Mouse (Mus musculus) heart, postnatal 36 days (tissue): ENCODE results near the gene Cradd. TPM values are rescaled to one million over a fixed set of nuclear protein-coding genes. Genes with fewer than 3 reads are reported as not detected.
A peak's percentile ranks its signal among the peaks of the same experiment; 100 is the strongest.

ENCODE experiments used
- DNase-seq, 2 experiments: peaks; one replicate each; pipeline ENCODE4 v3.0.0; 2021 to 2022
- intact Hi-C: fragments of 180-260 bp; cut with DNase I; formaldehyde crosslinking; loops from one replicate; pipeline ENCODE4 v1.15.1; 2025
- total RNA-seq, 2 experiments: library from RNA; stranded (reverse); gene quantifications; 2 replicates each; pipeline ENCODE4 v1.2.3; 2021

The Cradd gene
- total RNA-seq, 2 experiments from 2014 or later = 8.8 to 12.5 TPM

DNA sequence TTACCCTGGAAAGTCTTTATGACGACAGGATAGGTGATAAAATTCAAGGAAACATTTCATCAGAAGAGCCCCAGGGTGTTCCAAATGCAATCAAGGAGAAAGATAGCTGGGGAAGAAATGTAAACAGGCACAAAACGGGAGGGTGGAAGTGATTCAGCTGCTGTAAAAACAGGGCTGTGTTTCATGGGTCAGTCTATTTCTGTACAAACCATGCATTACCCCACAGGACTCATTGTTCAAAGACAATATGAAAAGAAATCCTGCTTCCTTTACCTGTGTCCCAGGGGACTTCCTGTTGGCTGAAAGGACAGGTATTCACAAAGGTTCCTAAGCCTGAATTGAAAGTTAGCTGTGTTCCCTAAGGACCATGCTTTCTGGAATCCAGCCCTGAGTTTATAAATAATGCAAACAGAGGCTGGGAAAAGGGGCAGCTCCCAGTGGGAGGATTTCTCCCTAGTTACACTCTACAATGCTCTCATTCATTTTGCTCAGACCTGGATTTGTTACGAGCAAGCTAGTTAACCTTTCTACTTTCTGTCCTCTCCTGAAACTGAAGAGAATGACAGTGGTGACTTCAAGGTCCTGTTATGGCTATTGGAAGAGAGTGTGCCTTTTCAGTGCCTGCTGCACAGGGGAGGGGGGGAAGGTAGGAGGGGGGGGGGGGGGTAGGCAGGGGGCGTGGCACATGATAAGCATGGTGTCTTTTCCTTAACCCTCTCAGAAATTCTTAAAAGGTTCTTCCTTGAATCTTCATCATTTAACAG lies 13.0 kb upstream of the Cradd start:
- intact Hi-C loops = loop anchor here (2.0 to 5.0 kb wide), 2 partner anchors 52 to 80 kb away; partner anchors contain the start of gene Socs2
- peak in 1 of 2 experiments; percentile 29 for DNase-seq

DNA sequence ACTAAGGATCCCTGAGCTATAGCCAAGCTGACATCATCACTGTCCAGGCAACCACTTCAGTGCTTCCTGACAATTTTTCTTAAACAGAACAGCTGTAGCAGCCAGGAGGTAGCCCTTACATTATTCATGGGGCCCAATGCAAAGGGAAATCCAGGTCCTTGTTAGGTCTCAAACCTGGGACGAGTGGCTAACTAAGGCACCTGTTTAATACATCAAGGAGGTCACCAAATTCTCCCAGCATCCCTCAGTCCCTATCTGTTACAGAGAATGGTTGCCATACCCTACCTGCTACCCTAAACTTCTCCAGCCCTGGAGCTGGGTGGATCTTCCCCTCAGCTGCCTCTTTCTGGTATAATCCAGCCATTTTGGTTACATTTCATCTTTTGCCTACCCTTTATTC lies 10.9 kb upstream of the Cradd start:
- intact Hi-C loops = loop anchor here (5.0 kb wide), 1 partner anchor 82 kb away; the partner anchor contains the start of gene Socs2

DNA sequence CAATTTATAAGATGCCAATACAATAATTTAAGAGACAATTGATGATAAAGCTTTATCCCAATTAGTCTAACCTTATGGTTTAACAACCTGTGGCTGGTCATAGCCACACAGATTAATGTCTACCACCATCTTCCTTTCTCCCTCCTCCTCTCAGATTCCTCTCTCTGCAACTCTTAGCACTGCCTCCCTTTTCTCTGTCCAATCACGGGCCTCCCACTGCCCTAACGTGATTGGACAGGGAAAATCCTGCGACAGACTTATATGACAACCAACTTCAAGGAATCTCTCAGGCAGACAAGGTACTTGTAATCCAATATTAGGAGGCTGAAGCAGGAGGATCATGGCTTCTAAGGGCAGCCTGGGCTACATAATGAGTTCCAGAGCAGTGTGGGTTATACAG lies 8.7 kb upstream of the Cradd start:
- intact Hi-C loops = no loop called here

More for the DNA sequence above, 10.9 kb upstream of the Cradd start:
- no peak for DNase-seq

DNA sequence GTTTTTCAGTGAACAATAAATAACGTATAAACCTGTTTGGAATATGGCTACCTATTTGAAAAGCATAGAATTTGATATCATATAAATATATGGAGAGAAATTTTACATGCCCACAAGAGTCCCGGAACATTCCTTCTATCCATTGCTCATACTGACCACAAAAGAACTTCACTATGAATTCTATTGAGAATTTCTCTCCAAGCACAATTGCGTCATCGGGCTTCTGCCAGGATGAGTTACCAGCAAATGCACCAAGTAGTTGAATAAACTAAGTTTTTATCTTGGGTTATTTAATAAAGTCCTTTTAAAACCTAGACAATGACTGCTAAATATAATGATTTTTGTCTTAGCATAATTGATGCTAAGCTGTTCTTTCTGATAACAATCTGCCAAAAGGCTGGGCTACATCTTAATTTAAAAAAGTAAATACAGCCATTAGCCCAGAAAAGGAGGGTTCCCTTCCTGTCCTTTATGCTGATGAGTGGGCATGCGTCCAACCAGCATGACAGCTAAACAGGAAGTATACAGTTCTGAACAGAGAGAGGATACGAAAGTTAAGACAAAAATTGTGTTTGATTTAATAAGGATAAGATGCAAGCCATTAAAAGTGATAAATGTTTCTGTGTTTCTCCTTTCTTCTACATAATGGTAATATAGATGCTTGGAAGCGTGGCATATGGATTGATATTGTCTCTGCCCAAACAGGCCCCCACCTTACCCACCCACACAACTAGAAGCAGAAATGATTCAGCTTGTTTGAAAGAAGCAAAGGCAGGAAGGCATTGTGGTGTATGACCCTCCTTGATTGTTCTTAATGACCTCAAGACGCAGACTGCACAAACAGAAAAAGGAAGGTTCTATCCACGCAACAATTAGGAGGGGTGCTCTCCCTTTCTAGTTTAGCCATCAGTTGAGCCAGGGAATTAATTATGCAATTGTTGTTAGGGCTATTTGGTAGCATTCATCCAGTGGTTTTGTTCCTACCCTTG lies 6.7 kb upstream of the Cradd start:
- no peak for DNase-seq
- intact Hi-C loops = no loop called here

More for the DNA sequence above, 8.7 kb upstream of the Cradd start:
- no peak for DNase-seq

DNA sequence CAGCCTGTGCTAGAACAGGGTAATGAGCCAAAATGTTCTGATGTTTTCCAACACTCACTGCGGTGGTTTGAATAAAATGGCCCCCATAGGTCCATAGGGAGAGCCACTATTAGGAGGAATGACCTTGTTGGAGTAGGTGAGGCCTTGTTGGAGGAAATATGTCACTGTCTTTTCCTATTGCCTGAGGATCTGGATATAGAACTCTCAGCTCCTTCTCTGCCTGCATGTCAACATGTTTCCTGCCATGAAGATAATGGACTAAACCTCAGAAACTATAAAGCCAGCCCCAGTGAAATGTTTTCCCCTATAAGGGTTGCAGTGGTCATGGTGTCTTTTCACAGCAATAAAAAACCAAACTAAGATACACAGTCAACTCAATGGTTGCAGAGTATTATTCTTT lies 6.0 kb upstream of the Cradd start:
- intact Hi-C loops = no loop called here

DNA sequence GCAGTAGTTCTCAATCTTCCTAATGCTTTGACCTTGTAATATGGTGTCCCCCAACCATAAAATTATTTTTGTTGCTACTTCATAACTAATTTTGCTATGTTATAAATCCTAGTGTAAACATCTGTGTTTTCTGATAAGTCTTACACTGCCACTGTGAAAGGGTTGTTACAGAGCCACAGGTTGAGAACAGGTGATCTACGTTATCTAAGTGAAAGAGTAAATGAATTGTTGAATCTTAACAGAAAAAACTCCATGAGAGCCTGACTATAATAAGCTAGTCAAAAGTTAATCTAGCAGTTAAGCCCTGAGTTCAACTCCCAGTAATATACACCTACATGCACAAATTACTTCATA lies 322 bp upstream of the Cradd start:
- intact Hi-C loops = loop anchor here (5.0 kb wide), 2 partner anchors 107 to 222 kb away; no protein-coding TSS in a partner anchor

More for the DNA sequence above, 6.0 kb upstream of the Cradd start:
- no peak for DNase-seq

DNA sequence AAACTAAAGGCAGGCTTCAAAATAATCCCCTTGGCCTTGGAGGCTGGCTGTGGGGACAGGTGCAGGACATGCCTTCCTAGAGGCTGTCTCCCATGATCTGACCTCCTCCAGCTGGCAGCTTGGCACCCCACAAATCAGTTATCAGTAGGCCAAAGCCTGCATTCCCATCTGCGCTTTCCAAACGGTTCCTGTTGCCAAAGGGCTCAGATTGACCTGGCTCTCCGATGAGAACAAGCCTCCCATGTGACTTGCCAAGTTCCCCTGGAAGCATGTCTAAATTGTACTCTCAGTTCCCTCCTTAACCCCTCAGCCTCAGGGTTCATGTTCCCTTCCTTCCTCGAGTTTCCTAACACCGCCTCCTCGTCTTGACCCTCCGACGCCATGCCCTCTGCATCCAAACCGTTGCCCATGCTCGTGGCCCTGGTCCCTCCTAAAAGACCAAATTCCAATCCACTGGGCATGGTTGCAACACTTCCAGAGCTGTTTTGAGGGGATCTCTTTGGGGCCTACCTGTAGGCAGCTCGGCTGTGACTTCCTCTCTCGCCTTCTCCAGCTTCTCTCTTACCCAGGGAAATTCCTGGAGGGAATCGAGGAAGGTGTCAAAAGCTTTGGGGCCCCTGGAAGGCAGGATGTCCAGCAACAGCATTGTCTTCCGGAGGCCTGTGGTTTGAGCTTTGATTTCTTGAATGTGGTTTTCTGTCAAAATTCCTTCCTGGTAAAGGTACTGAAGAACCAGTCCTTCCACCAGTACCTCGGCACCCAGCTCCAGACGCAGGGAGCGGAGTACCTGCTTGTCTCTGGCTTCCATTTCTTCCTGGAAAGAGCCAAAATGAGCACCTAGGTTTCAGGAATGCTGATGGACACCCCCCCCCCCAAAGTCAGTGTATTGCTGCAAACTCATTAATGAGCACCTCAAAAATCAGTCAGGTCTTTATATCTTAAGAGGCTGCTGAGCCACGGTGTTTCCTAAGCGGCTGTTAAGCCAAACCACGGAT lies 1.6 kb downstream of the Cradd start:
- DNase-seq = peak; percentile 75 to 79
- intact Hi-C loops = loop anchor here (1.0 to 5.0 kb wide), 6 partner anchors 60 to 332 kb away; no protein-coding TSS in a partner anchor

More for the DNA sequence above, 322 bp upstream of the Cradd start:
- DNase-seq = no peak

DNA sequence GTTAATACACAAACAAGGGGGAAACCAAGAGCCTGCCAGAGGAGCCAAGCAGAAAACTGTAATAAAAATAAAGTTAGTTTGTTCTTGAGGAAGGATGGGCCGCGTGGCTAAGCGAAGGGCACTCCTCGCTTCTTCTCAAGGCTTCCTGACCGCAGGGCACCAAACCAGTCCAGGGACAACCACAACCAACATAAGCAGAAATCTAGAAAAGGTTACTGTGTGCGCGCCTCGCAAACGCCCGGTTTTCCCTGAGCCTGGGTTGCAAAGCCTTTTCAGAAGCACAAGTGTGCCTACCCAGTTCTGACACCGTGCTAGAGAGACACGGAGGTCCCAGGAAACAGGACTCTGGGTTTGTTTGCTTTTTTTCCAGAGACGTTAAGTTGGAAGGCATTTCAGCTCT lies 4.9 kb downstream of the Cradd start:
- intact Hi-C loops = loop anchor here (2.0 kb wide), 2 partner anchors 54 to 176 kb away; no protein-coding TSS in a partner anchor

DNA sequence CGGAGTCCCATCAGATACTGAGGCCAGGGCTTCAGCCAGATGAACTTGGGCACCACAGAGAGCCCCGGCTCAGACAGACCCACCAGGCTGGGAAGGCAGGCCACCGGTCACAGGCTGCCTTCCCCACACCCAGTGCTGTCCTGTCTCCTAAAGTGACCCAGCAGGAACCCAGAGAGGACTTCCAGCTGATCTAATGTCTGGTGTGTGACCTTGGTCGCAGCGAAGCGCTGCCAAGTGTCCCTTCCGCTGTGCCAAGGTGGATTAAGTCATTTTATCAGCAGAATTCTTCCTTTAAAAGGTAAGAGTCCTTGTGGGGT lies 5.6 kb downstream of the Cradd start:
- intact Hi-C loops = loop anchor here (1.0 to 2.0 kb wide), 3 partner anchors 54 to 176 kb away; partner anchors contain the start of gene Socs2
- no peak for DNase-seq

More for the DNA sequence above, 4.9 kb downstream of the Cradd start:
- DNase-seq = no peak

DNA sequence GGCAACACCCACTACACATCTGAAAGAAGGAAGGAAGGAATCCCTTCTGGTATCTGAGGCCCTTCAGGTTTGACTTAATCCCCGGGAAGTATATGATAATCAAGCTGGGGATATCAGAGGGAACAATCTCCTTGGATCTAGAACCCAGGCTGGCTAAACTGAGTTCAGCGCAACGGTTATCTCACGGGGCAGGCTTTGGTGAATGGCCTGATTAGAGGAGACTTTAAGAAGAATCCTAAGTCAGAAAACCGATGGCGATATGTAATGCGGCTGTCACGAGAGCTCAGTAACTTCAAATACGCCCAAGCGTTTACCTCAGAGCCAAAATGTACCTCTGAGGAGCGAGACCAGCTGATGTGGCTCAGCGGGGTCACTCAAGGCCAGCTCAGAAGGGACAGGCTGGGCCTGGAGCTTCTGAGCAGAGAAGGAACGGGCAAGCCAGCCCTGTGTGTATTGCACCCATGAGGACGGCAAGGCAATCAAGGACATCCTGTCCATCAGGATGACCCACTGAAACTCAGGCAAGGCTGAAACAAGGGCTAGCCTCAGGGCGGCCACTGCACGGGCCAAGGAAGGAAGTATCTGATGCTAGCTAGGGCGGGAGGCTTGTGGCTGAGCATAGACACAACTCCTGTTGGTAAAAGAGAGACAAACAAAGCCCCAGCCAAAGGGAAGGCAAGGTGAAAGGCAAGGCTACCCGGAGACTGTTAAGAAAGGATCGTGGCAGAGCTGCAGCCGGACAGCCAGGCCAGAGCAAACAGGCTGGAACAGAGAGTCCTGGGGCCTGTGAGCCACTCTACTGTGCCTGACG lies 6.1 kb downstream of the Cradd start:
- peak; percentile 68 to 74 for DNase-seq
- intact Hi-C loops = loop anchor here (1.0 to 2.0 kb wide), 3 partner anchors 53 to 175 kb away; partner anchors contain the start of gene Socs2

DNA sequence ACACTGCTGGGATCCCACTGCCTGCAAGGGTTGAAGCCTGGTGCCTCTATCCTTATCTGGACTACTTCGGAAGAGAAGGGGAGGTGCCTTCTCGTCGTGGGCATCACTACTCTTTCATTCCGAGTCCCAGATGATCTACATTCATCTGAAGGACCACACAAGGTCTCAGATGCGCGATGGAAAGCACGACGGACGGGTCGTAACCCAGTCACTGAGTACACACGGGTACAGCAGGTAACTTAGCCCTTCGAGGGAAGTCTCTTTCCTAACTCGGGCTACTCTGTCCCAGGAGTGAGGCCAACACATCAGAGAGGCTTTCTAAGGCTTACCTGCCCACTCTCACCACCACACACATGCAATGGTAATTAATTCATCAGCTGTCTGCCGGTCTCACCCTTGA lies 6.8 kb downstream of the Cradd start:
- intact Hi-C loops = no loop called here
- DNase-seq = no peak

DNA sequence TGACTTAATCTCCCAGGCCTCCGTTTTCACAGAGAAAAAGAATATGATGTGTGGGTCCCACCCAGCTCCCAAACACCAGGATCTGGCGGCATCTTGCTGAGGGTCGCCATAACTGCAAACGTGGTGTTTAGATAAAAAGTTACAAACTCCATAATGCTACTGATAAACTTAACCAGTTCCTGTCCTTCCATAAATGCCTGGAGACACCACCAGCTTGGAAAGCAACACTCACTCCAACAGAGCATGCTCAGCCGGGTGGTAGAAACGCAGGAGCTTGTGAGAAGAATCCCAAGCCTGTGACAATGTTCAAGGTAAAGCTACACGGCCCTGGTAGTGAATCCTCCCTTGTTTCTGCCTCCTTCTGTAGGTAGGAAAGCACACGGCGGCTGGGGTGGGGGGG lies 7.3 kb downstream of the Cradd start:
- intact Hi-C loops = no loop called here
- DNase-seq = no peak

DNA sequence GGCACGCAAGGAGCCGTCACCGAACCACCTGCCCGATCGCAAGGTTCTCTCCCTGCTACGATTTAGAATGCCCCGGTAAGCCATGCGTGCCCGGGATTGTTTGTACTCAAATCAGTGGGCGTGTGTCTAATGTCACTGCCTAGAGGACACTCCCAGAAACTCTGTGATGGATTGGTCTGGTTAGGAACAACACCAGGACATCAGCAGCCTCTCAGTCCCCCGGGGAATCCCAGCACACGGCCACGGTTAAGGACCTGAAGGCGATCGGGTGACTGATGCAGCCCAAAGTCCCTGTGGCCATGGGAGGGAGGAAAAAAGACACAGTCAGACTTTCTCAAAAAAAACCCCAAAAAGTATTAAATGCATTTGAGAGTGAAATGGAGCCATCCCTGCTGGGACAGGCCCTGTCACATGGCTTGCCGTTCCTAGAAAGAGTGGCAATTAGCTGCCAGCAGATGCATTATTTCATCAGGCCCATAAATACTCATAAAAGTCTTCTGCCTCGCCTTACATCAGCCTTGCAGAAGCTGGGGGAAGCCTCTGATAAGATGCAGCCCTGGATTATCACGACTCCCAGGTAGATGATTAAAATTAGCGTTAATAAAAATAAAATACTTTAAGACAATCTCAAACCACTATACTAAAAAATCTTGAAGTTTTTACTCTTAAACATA lies 8.0 kb downstream of the Cradd start:
- no peak for DNase-seq
- intact Hi-C loops = no loop called here

DNA sequence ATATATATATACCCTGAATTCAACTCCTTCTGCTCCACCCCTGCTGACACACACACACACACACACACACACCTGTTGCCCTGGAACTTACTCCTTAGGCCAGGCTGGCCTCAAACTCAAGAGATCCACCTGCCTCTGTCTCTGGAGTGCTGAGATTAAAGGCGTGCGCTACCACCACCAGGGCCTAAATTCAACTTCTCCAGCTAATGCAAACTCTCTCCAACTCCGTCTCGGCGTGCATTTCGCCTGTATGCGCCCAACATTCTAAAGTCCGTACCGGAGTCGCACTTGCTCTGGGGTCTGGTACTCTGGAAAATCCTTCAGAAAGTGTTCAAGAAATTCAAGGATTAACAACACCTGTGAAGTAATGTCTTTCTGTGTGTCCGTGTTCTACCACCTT lies 8.6 kb downstream of the Cradd start:
- no peak for DNase-seq
- intact Hi-C loops = no loop called here

DNA sequence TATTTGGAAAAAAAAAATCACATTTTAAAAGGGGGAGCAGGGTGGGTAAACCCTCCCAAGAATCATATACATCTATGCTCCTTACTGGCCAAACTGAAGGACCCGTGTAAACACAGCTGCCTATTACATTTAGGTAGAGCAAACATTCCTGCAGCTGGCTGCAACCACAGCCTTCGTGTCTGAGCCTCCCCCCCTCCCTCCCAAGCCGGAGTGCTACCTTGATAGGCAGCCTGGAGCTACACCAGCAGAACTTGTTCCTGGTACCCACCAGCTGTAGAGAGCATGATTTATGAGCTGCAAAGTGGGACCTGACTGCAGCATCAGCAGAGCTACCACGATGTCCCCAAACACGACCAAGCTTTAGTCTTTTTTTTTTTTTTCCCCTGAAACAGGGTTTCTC lies 9.9 kb downstream of the Cradd start:
- no peak for DNase-seq
- intact Hi-C loops = no loop called here

DNA sequence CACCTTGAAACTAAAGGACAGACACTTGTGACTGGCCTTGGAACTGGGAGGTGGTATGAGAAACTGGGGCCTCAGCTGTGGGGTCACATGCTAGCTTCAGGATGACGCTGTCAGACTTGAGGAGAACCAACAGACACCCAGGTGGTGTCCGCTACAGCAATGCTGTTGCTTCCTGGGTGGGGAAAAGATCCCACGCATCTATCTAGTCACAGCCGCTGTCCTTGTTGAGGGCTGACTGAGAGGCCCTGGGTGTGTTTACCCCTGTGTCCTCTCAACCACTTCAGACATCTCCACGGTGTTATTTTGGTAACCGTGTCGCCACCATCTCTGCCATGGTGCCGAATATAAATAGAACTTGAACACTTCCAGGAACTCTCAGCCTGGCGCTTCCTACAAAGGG lies 10.4 kb downstream of the Cradd start:
- peak in 1 of 2 experiments; percentile 45 for DNase-seq
- intact Hi-C loops = no loop called here

DNA sequence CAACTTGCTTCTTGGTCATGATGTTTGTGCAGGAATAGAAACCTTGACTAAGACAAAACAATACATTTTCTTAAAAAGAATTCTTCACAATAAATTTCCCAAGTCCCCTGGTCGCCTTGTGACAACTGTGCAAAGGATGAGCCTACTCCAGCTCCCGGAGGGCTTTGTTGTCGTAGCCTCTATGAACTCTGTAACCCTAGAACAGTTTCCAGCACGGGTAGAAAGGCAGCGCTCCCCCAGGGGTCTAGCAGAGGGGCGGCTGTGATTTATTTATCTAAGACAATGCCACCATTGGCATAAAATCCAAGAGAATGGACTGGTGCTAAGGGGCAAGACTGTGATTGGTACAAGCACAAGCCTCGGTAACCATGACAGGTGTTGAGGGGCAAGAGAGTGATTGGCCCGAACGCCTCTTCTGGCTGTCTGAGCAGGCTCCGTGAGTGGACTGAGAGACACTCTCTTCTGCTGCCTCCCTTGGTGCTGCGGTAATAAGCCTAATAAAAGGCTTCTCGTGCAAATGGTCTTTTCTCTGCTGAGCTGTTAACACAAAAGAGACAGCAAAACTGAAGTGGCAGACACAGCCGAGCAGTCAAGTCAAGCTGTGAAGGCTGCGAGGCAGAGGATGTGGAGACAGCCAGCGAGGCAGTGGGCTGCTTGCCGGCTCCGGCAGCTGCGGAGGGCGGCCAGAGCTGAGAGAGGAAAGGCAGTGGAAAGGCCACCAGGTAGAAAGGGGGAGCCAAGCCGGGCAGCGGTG lies 13.1 kb downstream of the Cradd start:
- intact Hi-C loops = no loop called here
- DNase-seq = no peak
